Mouse (Mus musculus) 3134 (cell line): ENCODE data around the gene Shc1.
"Not testable (repeated sequence)": the region's sequence is repeated elsewhere in the genome, so short reads cannot be mapped to it uniquely, and the experiment has no call there.

Experiments
- DNase-seq: peaks from one replicate; pipeline ENCODE4 v3.0.0-alpha.2; 2011; ENCODE audit warnings: low spot score; ENCODE audit not compliant: insufficient read length; ENCODE audit errors: extremely low read depth

The Shc1 gene

DNA sequence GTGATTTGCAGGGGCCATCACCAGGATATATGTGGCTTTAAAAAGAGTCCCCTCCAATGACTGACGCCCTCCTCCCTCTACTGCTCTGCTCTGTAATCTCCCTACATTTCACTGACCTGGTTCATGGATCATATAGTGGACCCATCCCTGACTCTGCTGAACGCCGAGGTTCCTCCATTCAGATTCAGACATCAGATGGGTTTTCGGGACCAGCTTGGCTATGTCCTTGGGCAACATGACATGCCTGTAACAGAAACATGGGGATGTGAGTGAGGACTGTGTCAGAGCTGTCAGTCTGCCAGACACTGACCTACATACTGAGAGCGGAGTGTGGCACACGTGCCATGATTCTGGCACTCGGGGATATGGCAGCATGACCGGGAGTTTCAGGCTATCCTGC, 2.1 kb upstream of the Shc1 start:
- DNase-seq: no peak

- no peak for DNase-seq
Measured at GRCm38 (mm10) chr3:89417131-89417530, 1.1 kb upstream of the Shc1 start.

GRCm38 (mm10) chr3:89417840-89418169, 438 bp upstream of the Shc1 start:
- no peak for DNase-seq

DNA sequence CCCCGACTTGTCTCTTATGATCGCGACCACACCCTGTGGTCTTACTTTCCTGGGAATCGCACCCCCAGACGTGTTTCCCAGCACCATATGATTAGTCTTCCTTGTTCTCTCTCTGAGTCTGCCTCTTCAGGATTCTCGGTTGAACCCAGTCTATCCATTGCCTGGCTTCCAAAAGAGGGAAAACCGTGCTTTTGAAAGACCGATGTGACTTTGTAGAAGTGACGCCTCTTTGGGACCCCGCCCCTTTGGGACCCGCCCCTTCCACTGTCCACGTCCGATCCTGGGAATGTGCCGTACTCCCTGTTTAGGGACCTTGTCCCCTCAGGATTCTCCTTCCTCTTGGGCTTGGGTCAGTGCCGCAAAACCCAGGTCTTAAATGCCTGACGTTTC, 613 bp downstream of the Shc1 start:
- no peak for DNase-seq

DNA sequence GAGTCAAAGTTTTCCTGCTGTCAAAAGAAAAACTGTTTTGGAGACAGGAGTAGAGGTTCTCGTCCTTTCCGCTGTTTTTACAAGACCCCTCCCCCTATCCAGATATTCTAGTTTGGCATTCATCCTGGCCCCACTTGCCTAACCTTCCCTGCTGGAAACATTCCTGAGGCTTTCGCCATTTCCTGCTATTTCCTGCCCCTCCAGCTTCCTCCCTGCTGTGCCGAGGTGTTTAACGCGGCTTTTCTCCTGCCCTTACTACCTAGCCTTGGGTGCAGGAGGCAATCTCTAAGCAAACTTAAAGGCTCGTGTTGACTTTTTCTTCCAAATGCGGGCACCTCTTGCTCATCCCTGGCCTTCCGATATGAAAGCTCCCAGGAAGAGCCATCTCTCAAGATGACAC, 1.3 kb downstream of the Shc1 start:
- peak; percentile 65 for DNase-seq

DNA sequence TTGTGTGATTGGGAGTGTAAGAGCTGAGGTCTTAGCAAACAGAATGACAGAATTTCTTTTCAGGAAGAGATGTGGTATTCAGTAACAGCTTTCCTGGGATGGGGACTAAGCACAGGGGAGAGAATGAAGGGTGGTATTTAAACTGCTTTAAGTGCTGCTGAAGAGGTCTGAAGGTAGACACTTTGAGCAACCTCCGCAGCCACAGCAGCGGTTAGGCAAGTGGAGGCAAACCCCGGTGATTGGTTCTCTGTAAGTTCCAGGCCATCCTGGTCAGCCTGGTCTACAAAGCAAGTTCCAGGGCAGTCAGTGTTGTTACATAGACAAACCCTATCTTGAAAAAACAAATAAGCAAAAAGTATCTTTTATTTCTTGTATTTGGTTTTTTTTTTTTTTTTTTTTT, 1.7 kb downstream of the Shc1 start:
- DNase-seq: no peak

GRCm38 (mm10) chr3:89420421-89420820, 2.2 kb downstream of the Shc1 start:
- DNase-seq: no peak

GRCm38 (mm10) chr3:89421002-89421774, 2.9 kb downstream of the Shc1 start:
- peak; percentile 82 for DNase-seq

GRCm38 (mm10) chr3:89421810-89422473, 3.7 kb downstream of the Shc1 start:
- DNase-seq: no peak

- DNase-seq: no peak
Measured at GRCm38 (mm10) chr3:89422556-89423205, 4.4 kb downstream of the Shc1 start.

DNA sequence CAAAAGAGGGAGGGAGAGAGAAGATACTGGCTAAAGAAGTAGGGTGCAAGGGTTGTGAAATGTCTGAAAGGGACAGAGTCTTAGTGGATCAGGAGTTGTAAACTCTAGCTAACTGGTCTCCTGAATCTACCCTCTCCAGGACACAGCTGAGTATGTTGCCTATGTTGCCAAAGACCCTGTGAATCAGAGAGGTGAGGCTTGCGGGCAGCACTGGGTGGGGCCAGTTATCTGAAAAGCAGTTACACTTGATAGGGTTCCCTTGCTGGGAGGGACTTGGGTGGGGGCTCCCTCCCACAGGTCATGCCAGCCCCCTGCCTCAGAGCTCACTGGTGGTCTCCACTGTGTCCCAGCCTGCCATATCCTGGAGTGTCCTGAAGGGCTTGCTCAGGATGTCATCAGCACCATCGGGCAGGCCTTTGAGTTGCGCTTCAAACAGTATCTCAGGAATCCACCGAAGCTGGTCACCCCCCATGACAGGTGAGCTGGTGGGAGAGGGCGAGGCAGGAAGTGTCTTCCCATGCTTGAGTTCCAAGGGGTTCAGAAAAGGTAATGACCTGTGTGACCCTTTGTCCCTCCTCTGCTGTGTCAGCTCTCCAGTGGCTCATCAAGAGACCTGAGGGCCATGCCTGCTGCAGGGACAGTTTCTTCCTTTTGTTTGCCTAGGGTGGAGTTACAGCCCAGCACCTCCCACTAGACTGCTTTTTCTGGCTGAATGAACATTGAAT, 6.3 kb downstream of the Shc1 start:
- no peak for DNase-seq

GRCm38 (mm10) chr3:89425141-89425525, 6.9 kb downstream of the Shc1 start:
- DNase-seq: no peak

- no peak for DNase-seq
Measured at GRCm38 (mm10) chr3:89425876-89426275, 7.6 kb downstream of the Shc1 start.

DNA sequence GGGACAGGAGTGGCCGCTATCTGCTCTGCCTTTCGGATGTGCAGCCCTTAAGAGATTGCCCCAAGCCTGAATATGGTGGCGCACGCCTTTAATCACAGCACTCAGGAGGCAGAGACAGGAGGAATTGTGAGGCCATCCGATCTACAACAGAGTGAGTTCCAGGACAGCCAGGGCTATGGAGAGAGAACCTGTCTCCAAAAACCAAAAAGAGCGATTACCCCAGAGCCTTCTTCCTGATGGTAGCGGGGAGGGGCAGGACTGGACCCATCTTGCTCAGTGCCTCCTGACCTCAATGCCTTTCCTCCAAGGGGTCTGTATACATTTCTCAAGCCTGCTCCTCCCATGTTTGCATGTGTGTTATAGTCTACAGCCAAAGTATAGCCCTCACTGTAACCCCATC, 10.8 kb downstream of the Shc1 start:
- DNase-seq: not testable (repeated sequence)

DNA sequence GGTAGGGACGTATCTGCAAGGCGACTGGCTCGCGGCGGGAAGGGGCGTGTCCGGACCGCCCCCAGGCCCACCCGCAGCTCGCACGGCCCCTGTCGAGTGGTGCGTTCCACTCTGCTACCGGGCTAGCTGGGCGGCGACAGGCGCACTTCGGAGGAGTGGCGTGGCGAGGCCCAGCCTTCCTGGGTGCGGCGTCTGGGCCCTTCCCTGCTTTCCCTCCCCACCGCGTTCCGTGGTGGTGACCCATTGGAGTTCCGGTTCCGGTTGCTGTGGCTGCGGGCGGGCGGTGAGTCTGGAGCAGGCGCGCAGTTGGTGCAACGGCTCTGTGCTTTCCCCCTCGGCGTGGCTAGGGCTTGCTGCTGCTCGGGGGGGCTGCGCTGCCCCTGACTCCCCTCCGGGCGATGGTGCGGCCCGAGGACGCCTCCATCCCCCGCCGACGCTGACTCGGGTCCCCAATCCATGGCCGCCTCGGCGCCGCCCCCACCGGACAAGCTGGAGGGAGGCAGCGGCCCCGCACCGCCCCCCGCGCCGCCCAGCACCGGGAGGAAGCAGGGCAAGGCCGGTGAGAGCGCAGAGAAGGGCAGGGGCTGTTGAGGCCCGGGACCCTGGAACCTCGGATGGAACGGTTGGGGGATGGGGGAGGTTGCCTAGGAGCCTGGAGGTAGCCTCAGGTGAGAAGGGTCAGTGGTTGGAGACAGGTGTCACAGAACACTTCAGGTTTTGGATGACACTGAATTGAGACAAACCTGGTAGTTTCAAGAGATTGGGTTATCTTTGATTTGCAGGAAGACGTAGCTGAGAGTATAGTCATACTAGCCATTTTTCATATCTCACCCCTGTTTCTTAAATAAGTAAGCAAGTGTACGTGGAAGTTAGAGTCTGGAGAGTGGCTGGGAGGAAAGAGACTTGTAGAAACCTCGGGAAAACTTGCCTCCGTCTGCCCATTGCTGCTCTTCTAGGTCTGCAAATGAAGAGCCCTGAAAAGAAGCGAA, 12.2 kb downstream of the Shc1 start, which contains the start of gene Pygo2:
Gene Pygo2 (plus strand): TSS at position 44 of the 989 bp plus-strand sequence.
- DNase-seq: peak; percentile 99

GRCm38 (mm10) chr3:89432606-89433005, 14.4 kb downstream of the Shc1 start:
- no peak for DNase-seq

DNA sequence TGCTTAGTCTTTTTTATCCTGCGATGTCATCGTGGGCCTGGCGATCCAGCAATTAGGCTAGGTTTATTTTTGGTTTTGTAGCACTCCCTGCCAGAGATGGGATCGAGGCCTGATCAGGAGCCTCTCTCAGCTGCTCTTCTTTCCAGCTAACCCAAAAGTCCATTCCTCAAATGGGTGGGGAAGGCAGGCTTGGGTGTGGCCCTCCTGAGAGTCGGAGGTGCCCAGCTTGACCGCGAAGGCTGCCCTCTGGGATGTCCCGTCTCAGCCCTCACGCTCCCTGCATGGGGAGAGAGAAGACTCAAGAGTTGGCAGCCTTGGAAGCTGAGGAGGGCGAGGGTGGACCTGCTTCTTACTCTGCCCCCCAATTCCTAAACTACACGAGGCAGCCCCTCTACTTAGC, 16.3 kb downstream of the Shc1 start:
- no peak for DNase-seq

DNA sequence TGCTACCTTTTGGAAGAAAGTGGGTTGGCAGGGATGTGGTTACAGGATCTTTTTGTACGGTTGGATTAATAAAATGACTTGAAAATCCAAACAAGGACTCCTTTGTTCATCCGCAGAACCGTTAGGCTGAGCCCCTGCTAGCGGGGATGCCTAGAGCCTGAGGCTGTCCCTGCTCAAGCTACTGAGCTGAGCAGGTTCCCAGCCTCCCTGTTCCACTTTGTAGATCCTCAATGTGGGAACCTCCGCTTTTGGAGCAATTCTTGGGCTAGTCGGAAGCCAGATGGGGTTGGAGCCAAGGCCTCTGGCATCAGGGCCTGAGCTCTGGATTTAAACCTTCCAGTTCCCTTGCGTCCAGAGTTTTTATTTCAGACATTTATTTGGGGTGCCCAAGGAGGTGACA, 16.8 kb downstream of the Shc1 start:
- no peak for DNase-seq

- peak; percentile 65 for DNase-seq
Measured at GRCm38 (mm10) chr3:89436176-89437113, 18.2 kb downstream of the Shc1 start, which contains the start of gene Pbxip1. TSS of gene Pbxip1 (plus strand) at chr3:89436706.
